Mouse (Mus musculus) megakaryocyte, embryonic 14.5 days (primary cell): Measurements from ENCODE around the gene Poldip3.

ENCODE experiments used
- FLI1 ChIP-seq: IDR thresholded peaks from 2 replicates; pipeline ENCODE4 v1.6.1; 2012; ENCODE audit warnings: low read length, inconsistent platforms, mixed read lengths
- GATA1 ChIP-seq: IDR thresholded peaks from 3 replicates; pipeline ENCODE4 v1.6.1; 2012; ENCODE audit warnings: mixed read lengths, low read length, inconsistent platforms, borderline replicate concordance

DNA sequence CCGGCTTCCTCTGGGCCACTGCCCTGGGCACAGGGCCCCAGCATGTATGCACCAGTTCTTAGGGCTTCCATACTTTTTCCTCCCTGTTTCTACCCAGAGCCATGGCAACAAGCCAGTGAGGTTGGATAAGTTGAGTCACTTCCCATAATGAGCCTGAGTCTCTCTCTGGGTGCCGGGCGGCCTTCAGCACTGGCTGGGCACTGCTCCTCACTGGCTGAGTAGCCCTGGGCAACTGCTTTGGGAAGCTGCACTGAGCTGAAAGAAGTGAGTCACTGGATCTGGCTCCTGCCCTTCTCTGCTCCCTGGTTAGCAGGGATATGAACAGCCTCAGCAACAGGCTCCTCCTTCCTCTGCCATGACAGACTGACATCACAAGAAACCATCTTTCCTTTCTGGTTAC lies 17.5 kb upstream of the Poldip3 start:
- no peak for TF ChIP-seq GATA1
- TF ChIP-seq FLI1 = no peak
